Mouse (Mus musculus) cortical plate, adult 2 months (tissue): Measurements from ENCODE around the gene Prkaa2.

ENCODE experiments used
- CTCF ChIP-seq: fragments of 200-500 bp; IDR thresholded peaks from 2 replicates; pipeline ENCODE4 v1.5.1; 2011; ENCODE audit warnings: mild to moderate bottlenecking, control low read depth, low read length; ENCODE audit not compliant: insufficient read depth; ENCODE audit errors: extremely low read depth
- POLR2A ChIP-seq: fragments of 200-500 bp; IDR thresholded peaks from 2 replicates; pipeline ENCODE4 v1.6.1; 2011; ENCODE audit warnings: mild to moderate bottlenecking, low read length, control low read depth; ENCODE audit not compliant: insufficient read depth; ENCODE audit errors: extremely low read depth

DNA sequence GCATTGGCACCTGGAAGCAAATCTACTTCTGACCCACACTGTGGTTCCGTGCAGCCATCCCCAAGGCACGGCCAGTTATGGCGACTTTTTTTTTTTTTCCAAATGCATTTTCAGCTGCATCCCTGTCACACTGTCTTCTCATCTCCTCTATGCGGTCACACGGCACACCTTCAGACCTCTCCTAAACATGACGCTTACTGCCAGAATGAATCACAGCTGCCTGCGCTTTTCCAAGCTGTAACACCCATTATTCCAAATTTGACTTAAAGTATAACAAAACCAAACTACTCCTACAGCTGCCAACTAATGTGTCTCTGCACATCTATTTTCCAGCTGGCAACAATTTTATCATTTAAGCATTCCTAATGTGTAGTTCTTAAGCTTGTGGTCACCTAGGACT is 11.0 kb downstream of the Prkaa2 start:
- TF ChIP-seq CTCF: no peak
- no peak for TF ChIP-seq POLR2A
